Mouse (Mus musculus) liver, adult (tissue): ENCODE measurements around the gene 1300017J02Rik.

Experiments used
- GATA4 ChIP-seq: IDR thresholded peaks from 2 replicates; pipeline ENCODE4 v1.6.1; 2014; ENCODE audit warnings: mild to moderate bottlenecking, low read length; ENCODE audit not compliant: insufficient replicate concordance

The 1300017J02Rik gene

GRCm38 (mm10) chr9:103287840-103288488 is 16.9 kb downstream of the 1300017J02Rik start:
- peak; percentile 16; the same call in 1 of the 2 replicates for TF ChIP-seq GATA4

GRCm38 (mm10) chr9:103286901-103287422 is 17.9 kb downstream of the 1300017J02Rik start:
- no peak for TF ChIP-seq GATA4

- no peak for TF ChIP-seq GATA4
Measured at GRCm38 (mm10) chr9:103286396-103286795, 18.5 kb downstream of the 1300017J02Rik start.

GRCm38 (mm10) chr9:103276876-103277275 is 28.0 kb downstream of the 1300017J02Rik start:
- TF ChIP-seq GATA4 = no peak

- no peak for TF ChIP-seq GATA4
Measured at GRCm38 (mm10) chr9:103275676-103276075, 29.2 kb downstream of the 1300017J02Rik start.

GRCm38 (mm10) chr9:103274819-103275218 is 30.1 kb downstream of the 1300017J02Rik start:
- no peak for TF ChIP-seq GATA4

GRCm38 (mm10) chr9:103271104-103271503 is 33.8 kb downstream of the 1300017J02Rik start:
- TF ChIP-seq GATA4 = no peak

- TF ChIP-seq GATA4 = no peak
Measured at GRCm38 (mm10) chr9:103265778-103266177, 39.1 kb downstream of the 1300017J02Rik start.

- TF ChIP-seq GATA4 = no peak
Measured at GRCm38 (mm10) chr9:103252906-103253305, 52.0 kb downstream of the 1300017J02Rik start.

- peak; percentile 90; the same call in 1 of the 2 replicates for TF ChIP-seq GATA4
Measured at GRCm38 (mm10) chr9:103248618-103249017, 56.3 kb downstream of the 1300017J02Rik start.

- TF ChIP-seq GATA4 = no peak
Measured at GRCm38 (mm10) chr9:103246526-103247168, 58.2 kb downstream of the 1300017J02Rik start.

- peak; percentile 79; the same call in 1 of the 2 replicates for TF ChIP-seq GATA4
Measured at GRCm38 (mm10) chr9:103243640-103244039, 61.2 kb downstream of the 1300017J02Rik start.

GRCm38 (mm10) chr9:103241206-103241605 is 63.7 kb downstream of the 1300017J02Rik start:
- 0 out of 2 replicates have a peak, but pooled peaks have one; percentile 14 for TF ChIP-seq GATA4

- no peak for TF ChIP-seq GATA4
Measured at GRCm38 (mm10) chr9:103239471-103239870, 65.4 kb downstream of the 1300017J02Rik start.

- no peak for TF ChIP-seq GATA4
Measured at GRCm38 (mm10) chr9:103234565-103235165, 70.2 kb downstream of the 1300017J02Rik start.

- no peak; the same call in 1 of the 2 replicates for TF ChIP-seq GATA4
Measured at GRCm38 (mm10) chr9:103234059-103234458, 70.8 kb downstream of the 1300017J02Rik start.
